Mouse (Mus musculus) megakaryocyte progenitor cell, adult 5-6 weeks (primary cell): ENCODE results near the gene Cep89. TPM values are rescaled to one million over a fixed set of nuclear protein-coding genes. Genes with fewer than 3 reads are reported as not detected.

Experiments
- ATAC-seq: replicated peaks from 2 replicates; pipeline ENCODE4 v1.8.0; 2016; ENCODE audit warnings: mild to moderate bottlenecking, moderate TSS enrichment, inconsistent platforms; ENCODE audit not compliant: poor library complexity
- total RNA-seq, 2 experiments: library from RNA; stranded (forward) in 1 of 2; stranded (reverse) in 1 of 2; fragments of 157-497, 149-512 nt in 1 of 2; fragments of 200-1000 nt in 1 of 2; gene quantifications; 2 replicates each; pipeline versions ENCODE4 v1.2.3 to v1.2.4; 2015 to 2017

Cep89 gene
- total RNA-seq, 2 experiments from 2014 or later, result 8.0 to 16.9 TPM

DNA sequence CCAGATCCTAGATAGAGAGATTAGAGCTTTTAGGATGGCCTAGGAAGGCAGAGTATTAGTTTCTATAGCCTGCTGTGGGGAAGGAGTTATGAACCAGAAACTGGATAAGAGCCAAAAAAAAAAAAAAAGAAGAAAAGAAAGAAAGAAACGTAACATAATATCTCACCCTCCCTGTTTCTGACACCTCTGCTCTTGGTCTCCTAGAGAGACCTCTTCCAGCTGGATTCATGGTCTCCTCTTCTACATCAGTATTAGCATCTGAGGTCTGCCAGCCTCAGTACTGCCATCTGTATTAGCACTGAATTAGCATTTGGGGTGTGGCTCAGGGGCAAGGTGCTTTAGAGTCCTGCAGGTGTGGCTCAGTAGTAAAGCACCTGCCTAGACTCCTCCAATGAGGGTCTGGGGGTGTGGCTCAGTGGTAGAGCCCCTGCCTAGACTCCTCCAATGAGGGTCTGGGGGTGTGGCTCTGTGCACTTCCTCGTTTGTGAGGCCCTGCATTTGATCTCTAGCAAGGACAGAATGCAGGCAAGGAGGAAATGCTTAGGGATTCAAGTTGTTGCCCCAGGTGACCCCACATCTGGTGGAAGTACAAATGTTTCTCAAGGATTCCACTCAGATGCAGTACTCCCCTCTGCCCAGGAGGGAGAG lies 14.0 kb upstream of the Cep89 start:
- ATAC-seq, result peak; percentile 12; the same call in 1 of the 2 replicates

DNA sequence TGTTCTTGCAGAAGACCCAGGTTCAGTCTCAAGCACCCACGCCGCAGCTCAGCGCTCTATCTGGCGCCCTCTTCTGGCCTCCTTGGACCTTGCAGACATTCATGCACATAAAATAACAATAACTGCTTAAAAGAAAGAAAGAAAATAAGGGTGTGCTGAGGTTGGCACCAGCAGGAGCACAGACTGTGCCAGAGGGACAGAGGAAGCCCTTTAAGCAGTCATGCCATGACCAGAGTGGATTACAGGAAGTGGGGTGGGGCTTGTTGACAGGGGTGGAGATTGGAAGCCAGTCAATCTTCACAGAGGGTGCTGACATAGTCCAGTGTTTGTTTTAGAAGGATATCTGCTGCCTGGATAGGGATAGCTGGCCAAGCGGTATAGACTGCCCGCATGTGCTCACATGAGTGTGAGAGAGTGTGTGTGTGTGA lies 10.3 kb upstream of the Cep89 start:
- ATAC-seq, result peak; percentile 68

DNA sequence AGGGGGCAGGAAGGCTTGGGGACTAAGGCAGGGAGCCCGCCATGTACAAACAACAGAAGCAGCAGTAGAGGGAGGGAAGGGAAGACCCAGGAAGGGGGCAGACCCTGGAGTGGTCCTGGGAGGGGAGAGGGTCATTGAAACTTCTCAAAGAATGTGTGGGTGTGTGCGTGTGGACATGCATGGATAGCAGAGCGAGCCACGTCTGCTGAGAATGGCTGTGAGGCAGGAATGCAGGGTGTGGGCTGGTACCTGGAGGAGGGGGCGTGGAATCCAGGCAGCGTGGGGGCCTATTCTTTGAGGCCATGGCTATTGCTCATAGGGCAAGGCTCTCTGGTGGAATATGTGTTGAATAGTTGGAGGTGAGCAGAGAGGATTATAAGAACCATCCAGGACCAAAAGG lies 8.1 kb upstream of the Cep89 start:
- ATAC-seq, result no peak

- no peak for ATAC-seq
These were observed 3.9 kb upstream of the Cep89 start for GRCm38 (mm10) chr7:35392935-35393334.

DNA sequence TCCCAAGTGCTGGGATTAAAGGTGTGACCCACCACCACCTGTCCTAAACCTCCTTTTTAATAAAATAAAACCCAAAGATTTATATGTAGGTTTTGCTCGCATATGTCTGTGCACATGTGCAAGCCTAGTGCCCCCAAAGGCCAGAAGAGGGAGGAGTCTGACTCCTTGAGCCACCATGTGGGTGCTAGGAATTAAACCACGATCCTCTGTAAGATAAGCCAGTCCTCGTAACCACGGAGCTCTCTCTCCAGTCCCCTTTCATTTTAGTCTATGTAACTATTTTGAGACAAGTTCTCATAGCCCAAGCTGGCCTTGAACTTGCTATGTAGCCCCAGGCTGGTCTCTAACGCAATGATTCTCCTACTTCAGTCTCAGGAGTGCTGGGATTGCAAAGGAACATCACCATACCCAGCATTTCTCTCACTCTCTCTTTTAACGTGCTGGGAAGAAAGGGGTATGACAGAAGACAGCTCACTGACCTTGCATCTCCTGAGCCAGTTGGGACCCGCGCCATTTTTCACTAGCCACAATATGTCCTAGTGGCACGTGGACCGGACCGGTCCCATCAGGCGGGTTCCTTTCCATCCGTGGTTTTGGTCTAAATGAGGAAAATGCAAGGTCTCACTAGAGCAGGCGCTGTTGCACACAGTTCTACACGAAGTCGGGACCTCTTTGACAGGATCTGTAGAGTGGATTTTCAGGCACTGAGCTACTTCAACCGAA lies 940 bp upstream of the Cep89 start:
- peak; percentile 40 for ATAC-seq

GRCm38 (mm10) chr7:35401169-35401568 lies 4.3 kb downstream of the Cep89 start:
- ATAC-seq, result no peak

- ATAC-seq, result no peak
These were observed 18.4 kb downstream of the Cep89 start for GRCm38 (mm10) chr7:35415226-35415625.

DNA sequence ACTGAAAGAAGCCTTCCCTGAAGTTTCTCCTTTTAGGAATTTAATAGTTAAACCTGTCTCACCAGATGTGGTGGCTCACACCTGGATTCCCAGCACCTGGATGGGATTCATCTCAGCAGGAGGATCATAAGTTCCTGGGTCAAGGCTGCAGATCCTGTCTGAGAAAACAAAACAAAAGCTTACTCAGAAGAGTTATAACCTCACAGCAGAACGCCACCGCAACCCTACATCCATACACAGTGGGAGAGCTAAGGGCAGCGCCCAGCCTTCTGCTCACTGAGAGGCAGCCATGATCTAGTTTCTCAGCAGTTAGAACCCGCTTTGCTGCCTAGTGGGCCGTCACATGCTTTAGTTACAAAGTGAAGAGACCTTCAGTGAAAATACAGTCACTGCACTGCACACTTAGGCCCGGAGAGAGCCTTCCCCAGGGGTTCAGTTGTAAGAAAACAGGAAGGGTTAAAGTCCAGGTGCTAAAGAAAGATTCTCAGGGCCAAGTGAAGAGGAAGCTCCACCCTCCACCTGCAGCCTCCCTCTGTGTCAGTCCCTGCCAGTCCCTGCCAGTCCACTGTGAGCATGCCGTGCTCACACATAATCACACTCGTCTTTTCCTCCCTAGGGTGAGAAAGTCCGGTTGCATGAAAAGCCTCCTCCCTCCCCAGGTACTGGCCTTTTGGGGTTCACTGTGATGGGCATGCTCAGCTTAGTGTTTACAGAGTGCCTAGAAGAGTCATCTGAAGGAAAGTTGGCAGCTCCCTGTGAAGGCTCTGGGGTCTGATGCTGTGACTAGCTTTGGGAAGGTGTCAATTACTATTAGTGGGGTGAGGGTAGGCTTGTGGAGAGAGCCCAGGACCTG lies 19.2 kb downstream of the Cep89 start:
- ATAC-seq, result no peak

DNA sequence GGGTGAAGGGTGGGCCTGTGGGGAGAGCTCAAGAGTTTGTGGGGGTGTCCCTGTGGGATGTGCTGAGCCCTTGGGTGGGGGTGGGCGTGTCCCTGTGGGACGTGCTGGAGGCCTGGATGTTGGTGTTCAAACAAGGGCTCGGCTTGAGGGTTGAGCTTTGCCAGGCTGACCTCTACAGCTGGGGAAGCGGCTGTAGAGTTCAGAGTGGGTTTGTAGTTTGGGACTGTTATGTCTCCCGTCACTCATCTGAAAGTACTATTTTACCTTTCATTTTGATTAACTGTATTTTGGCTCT lies 19.8 kb downstream of the Cep89 start:
- ATAC-seq, result no peak

DNA sequence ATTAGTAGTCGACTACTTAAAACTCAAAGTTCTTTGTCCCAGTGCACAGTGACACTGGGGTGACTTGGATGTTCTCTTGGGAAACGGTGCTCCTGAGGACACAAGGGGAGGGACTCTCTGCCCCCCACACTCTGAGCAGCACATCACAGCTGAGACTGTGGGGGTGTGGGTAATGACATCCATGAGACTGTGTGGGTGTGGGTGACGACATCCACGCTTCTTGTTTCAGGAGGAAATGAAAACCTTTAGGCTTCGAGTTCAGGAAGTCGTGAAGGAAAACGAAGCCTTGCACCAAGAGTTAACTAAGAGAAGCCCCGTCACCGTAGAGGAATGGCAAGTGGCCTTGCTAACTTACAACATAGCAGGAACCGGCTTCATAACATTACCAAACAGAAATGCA lies 26.2 kb downstream of the Cep89 start:
- peak; percentile 57 for ATAC-seq

- ATAC-seq, result no peak
These were observed 31.3 kb downstream of the Cep89 start for GRCm38 (mm10) chr7:35428146-35428545.

DNA sequence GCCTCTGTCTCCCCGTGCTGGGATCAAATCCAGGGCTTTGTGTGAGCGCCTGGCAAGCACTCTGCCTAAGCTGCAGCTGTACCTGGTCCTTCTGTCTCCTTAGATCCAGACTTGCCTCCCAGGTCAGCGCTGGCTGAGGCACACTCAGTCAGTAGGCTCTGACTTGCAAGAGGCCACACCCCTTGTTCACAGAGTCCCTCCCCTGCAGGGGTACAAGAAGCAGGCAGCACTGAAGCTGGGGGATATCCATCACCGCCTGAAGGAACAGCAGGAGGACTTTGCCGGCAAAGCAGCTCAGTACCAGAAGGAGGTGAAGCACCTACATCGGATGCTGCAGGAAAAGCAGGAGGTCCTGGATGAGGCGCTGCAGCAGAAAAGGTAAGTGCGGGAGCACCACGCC lies 38.4 kb downstream of the Cep89 start:
- ATAC-seq, result no peak

- no peak for ATAC-seq
These were observed 50.7 kb downstream of the Cep89 start for GRCm38 (mm10) chr7:35447501-35447900.

GRCm38 (mm10) chr7:35447996-35448846 lies 51.4 kb downstream of the Cep89 start, which contains the start of gene Slc7a9:
Gene Slc7a9, plus strand, starts transcription at chr7:35448796.
- ATAC-seq, result no peak

DNA sequence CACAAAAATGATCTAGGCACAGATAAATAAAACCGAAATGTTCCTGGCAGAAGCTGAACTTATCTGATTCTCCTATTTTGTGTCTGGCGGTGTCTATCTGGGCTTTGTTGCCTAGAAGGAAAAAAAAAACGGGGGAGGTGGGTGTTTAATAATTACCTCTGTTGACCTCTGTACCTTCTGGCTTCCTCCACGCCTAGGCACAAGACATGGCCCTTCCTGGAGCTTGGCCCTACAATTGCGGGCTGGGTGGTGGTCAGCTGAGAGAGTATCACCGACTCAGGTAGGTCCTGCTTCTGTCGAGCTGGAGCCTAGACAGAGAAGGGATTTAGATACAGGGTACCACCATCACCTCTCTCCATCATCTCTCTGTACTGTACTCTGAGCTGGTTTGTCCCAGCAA lies 52.0 kb downstream of the Cep89 start:
- ATAC-seq, result no peak

- ATAC-seq, result no peak
These were observed 59.4 kb downstream of the Cep89 start for GRCm38 (mm10) chr7:35456091-35456814.

GRCm38 (mm10) chr7:35460971-35461370 lies 64.1 kb downstream of the Cep89 start:
- ATAC-seq, result no peak

- ATAC-seq, result no peak
These were observed 68.2 kb downstream of the Cep89 start for GRCm38 (mm10) chr7:35465027-35465426.

- no peak for ATAC-seq
These were observed 71.0 kb downstream of the Cep89 start for GRCm38 (mm10) chr7:35467856-35468255.

DNA sequence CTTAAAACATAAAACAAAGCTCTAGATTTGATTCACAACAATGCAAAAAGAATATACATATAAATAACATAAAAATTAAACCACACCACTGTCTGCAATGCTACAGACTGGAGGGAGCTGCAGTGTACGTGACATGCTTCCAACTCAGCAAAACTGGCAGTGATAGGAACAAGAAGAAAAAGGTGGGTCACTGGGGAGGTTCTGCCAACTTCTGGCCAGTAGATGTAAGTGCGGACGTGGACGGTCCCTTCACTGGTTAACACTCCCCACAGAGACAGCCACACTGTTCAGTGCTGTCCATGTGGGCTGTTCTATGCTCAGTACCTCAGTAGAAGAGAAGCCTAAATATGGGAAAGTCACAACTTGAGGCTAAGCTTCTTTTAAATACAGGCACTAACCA lies 74.0 kb downstream of the Cep89 start:
- ATAC-seq, result no peak
